Mouse (Mus musculus): Measurements from ENCODE around the gene Dzip3.

Dzip3 gene

DNA sequence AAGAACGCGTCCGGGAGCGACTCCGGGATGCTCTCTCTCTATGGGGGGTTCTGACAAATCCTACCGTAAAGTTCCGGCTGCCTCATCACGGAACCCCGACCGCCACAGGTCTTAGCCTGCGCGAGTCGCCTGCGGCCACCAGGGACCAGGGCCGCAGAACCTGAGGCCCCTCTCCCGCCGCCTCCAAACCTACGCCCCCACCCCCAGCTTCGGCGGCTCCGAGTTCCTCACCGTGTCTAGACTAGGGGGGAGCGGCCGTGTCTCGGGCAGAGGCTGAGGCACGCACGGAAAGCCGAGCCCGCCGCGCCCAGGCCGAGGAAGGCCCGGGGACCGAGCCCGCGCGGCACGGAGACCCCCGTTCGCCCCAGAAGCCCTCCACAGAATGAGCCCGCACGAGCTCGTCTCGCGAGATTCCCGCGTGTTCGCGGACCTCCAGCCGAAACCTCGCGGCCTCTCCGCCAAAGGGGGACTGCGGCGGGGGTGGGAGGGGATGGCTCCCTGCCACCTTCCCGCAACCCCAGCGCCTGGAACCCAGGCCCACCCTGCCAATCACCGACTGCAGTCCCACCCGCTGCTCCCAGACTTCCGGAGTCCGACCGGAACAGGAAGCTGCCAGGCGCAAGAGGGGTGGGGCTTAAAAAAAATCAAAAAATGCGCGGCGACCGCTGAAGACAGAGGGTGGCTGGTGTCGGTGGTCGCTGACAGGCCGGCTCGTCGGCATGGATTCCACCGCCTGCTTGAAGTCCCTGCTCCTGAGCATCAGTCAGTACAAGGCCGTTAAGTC is at the start of gene Dzip3, which contains the start of gene Cip2a:
Gene Dzip3 (minus strand): TSS at position 607 of the 784 bp plus-strand sequence.
Gene Cip2a (plus strand): TSS at position 627 of the 784 bp plus-strand sequence.
- peak; percentile 94 for DNase-seq (ENCODE audit: low spot score)

DNA sequence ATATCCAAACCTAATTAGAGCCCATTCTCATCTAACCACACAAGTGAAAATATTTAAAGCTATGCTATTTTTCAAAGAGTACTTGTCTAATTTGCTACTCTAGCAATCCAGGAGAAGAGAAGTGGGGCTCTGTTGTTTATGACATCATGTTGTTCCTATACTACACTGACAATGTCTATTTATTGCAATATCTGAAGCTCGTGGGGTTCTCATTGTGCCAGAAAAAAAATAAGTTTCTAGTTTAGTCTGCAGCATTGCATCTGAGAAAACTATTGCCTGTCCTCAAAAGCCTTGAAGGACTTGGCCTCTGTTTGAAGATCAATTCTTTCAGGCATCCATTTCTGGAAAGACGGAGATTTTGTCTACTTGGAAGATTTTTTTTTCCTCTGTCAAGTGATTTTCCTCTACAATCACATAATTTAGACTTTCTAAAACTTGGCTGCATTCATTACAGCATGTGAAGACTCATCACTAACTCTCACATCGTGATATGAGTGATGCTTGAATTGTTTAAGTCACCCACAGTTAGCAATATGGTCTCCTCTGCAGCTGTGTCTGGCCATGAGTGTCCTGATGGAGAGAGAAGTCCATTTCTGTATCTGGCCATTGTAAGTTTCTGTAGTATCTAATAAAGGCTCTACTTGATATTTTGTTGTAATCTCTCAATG is 46.7 kb upstream of the Dzip3 start:
- no peak for DNase-seq (ENCODE audit: low spot score)

DNA sequence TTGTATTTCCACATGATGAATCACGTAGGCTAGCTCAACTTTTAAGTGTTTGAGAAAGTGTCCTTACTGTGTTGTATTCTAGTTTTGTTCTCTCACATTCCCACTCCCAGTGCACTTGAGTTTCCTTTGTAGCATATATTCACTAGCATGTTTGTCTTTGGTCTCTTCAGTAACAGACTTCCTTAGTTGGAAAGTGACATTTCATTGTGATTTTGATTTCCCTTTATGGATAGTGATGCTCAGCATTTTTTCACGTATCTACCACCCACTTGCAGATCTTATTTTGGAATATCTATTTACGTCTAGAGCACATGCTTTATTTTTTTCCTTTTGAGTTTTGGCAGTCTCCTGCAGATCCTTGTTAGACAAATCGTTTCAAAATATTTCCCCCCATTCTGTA is 43.8 kb upstream of the Dzip3 start:
- no peak for DNase-seq (ENCODE audit: low spot score)

DNA sequence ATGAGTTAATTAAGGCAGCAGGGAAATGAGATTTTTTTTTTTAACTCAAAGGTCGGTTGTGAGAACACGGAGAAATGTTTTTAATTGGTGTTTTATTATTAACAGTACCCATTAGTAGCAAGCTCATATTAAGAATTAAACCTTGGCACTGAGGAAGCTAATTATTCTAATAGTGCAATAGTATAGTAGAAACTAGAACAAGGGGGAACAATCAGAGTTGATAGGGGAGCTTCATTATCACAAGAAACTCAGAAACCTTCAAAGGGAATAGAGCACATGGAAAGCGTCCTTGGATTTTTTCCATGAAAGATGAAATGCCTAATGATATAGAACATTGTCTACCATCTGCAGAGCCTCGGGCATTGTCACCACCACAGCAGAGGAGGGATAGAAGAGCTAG is 41.9 kb upstream of the Dzip3 start:
- DNase-seq (ENCODE audit: low spot score) = no peak

DNA sequence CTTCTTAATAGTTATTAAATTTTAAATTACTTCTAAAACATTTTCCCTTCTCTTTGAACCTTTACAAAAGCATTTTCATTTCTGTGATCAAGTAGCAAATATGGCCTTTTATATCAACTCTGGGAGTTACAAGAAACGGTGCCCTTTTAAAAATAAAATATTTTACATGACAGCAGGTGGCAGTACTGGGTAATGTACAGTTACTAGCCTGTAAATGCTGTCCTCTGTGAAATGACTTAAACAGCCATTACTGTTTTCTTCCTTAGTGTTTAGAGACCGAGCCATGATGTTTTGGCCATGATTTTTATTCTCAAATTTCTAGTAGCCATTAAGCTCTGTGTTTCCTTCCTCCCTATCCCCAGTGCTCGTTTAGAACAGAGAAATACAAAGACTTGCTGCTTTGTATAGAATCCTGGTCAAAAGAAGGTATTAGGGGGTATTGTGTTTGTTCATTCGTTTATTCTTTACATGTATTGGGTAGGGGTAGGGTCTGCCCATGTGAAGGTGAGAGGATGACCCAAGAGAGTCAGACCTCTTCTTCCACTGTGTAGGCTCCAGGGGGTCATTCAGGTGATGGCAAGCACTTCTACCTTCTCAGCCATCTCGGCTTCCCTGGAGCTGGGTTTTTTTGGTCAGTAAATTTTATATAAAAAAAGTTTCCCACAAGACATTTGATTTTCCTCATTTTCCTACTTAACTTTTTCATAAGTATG is 22.8 kb upstream of the Dzip3 start:
- DNase-seq (ENCODE audit: low spot score) = no peak

DNA sequence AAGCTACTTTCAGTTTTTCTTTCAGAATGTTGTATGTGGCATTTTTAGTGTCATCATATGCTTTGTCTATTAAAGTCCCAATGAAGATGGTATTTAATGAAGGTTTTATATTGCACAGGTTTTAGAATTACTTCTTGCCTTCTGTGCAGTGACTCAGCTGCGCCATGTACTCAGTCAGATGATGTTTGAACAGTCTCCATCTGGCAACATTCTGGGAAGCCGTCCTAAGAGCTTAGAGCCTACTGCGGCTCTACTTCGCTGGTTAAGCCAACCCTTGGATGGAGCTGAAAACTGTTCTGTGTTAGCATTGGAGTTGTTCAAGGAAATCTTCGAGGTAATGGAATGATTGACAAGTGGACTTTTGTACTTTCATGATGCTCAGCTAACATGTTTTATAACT is 10.2 kb upstream of the Dzip3 start:
- DNase-seq (ENCODE audit: low spot score) = no peak

DNA sequence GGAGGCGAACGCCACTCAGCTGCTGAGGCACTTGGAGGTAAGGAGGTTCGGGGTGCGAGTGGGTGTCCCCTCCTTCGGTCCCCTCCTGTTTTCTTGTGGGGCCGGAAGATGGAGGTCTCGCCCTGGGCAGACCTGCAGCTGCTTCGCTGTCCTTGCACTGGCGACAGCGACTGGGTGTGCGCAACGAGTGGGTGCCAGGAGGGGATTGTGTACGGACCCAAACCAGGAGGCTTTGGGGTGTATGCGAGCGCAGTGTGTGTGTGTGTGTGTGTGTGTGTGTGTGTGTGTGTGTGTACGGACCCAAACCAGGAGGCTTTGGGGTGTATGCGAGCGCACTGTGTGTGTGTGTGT is 353 bp upstream of the Dzip3 start:
- DNase-seq (ENCODE audit: low spot score) = no peak

DNA sequence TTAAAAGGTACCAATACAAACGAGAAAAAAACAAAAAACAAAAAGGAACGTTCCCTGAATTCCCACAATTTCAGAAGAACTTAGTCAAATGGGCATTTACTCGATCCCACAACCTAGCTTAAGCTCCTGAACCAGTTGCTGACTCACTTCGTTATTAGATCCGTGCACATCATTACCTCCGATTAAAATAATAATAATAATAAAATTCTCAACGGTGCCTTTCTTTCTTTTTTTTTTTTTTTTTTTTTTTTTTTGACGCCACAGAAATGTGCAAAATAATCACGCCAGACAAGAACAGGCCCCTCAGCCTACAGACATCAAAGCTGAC is 770 bp downstream of the Dzip3 start:
- DNase-seq (ENCODE audit: low spot score) = no peak

DNA sequence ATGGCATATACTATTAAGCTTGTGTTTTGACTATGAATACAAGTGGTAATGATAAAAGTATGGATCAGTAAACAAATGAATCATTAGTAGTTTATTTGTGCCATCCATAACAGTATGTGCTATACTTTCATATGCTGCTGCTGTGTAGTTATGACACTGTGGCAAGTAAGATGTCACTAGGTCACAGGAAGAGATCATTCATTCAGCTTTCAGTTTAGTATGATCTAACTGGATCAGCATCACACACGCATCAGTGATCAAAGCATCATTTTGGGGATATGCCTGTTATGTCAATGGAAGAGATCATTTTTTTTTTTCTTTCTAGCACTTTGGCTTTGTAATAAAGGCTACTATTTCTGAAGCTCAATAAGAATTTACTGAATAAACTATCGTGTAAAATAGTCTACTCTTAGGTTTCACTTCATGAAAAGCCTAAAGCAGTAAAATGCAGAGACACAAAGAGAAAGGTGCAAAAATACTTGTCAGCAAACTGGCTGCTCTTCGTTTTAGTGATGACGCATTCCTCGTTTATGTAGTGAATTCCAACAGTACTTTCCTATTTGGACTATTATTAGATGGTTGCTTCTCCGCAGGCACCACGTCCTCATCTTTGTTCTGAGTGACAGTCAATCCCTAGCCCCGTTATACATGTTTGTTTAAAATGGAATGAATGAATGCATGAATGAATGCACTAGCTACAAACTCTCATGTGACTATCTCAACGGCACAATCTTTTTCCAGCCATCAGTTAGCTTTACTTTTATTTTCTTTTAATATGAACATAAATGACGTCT is 1.3 kb downstream of the Dzip3 start:
- DNase-seq (ENCODE audit: low spot score) = no peak

DNA sequence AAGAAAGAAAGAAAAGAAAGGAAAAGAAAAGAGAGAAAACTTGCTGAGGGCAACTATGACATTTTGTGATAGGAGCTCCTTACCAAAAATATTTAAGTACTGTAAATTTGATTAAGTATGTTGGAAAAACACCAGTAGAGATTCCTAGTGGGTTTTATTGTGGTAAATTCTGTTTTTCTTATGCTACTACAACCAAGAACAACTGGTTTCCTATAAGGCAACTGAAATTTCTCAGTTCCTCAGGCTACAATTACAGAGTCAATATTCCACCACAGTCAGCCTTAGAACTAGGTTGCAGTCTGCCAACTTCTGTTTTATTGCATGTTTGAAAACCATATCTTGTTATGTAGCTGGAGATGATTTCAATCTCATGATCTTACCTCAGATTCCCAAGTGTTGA is 4.3 kb downstream of the Dzip3 start:
- no peak for DNase-seq (ENCODE audit: low spot score)

DNA sequence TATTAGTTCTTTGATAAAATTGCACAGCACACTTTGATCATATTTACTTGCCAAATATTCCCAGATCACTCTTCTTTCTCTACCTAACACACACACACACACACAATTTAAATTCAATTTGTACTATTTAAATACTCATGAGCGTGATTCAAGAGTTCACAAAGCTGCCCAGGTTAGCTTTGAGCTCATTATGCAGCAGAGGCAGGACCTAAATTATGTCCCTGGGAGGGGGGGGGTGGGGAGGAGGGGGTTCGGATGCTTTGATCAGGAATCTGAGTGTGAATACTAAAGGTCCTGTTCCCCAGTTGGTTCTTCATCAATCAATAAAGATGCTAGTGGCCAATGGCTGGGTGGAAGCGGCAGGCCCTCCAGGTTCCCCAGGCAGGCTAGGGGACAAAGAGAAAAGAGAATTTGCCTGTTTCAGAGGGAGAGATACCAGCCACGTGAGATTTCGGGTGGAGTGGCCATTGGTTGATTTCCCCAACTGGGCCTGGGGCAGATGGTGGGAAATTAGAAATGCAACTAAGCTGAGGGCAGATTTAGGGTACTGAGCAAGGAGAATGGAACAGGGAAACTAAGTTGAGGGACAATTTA is 8.8 kb downstream of the Dzip3 start:
- DNase-seq (ENCODE audit: low spot score) = no peak

DNA sequence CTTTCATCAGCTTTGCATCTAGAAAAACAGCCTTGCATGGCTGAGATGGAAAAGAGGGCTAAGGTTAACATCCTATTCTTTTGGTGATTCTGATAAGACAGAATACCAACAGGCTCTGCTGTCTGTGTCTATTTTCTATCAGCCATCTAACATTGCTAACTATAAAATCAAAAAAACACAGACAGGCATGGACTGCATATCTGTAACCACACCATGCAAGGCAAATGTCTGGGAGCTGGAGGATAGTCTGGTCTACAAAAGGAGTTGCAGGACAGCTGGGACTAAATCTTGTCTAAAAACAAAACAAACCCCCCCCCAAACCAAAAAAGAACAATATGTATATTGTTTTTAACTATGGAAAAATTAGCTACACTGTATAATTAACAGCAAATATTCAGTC is 14.0 kb downstream of the Dzip3 start:
- no peak for DNase-seq (ENCODE audit: low spot score)

DNA sequence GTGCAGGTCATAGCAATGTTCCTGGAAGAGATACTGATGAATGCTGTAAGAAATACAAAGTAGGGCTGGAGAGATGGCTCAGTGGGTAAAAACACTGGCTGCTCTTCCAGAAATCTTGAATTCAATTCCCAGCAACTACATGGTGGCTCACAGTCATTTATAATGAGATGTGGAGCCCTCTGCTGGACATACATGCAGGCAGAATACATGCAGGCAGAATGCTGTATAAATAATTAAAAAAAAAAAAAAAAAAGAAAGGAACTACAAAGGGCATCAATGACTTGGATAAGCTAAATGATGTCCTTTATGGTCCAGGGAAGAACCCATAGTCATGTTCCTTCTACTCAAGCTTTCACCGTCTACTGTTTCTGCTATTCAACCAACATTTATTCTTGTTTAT is 20.4 kb downstream of the Dzip3 start:
- DNase-seq (ENCODE audit: low spot score) = no peak

DNA sequence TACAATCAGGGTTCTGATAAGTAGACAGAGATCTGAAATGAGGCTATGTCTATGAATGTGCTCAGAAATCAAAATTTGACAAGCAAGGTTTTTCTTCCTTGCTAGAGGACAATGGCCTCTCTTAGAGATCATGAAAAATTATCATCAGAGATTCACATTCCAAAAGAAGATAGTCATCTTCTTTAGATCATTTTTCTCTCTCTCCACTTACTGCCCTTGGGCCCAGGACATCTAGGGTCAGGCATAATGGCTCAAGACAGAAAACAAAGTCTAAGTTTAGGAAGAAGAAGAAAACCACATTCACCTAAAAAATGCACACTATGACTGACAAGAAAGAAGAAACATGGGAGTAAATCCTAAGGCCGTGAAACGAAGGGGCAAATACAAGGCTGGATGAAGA is 21.0 kb downstream of the Dzip3 start:
- no peak for DNase-seq (ENCODE audit: low spot score)

DNA sequence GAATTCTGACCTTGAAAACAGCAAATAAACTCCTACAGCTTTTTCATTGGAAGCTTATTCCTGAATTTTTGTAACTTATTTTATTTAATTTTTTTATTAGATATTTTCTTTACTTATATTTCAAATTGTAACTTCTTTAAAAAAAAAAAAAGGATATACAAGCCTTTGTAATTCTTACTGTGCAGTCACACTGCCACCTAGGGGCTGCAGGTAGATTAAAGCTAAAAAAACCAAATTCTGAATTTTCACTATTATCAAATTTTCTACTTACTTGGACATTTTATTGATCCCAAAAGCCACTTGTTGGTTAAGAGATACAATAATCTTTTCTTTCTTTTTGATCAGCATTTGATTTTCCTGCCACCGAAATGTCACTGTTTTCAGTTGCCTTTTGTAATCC is 52.2 kb downstream of the Dzip3 start:
- DNase-seq (ENCODE audit: low spot score) = no peak

DNA sequence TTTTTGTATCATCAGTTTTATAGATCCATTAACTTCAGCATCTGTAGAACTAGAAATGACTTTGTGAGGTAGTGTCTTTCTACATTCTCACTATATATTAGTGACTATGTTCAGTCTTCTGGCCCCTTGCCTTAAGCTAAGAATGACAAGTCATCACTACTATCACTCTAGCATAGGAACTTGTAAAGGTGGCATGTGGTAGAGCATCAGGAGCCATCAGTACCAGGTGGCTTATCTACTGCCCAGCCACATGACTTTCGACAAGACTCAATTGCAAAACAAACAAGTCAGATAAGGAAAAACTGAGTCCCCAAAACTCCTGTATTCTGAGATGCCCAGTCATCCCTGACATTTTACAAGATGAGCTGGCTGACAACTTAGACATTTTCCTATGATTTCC is 70.2 kb downstream of the Dzip3 start:
- DNase-seq (ENCODE audit: low spot score) = no peak

DNA sequence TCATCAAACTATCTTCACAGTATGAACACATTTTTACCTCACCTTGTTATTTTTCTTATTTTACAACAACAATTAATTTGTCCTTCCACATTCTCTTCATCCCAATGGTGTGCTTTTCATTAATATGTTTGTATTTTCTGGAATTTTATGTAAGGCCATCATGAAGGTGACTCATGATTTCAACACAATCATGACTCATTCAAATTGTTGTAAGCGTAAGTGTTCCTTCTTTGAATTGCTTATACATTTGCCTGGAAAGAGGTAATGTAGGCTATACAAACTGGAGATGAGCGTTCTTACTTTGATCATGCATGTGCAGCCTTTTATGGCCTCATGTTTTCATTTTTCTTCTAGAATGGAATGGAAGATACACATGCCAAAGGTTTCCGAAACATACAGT is 80.8 kb downstream of the Dzip3 start:
- no peak for DNase-seq (ENCODE audit: low spot score)

DNA sequence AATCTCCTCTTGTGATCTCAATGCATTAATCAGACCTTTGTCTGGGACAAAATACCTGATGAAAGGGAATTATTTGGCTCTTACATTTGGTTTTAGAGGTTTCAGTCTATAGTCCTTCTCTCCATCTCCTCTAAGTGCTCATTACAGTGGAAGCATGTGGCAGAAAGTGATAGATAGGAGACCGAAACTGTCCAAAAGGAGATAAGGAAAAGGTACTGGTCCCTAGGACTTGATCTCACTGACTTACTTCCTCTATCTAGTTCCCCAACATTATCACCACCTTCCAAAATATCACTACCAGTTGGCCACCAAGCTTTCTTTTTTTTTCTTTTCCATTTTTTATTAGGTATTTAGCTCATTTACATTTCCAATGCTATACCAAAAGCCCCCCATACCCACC is 82.8 kb downstream of the Dzip3 start:
- DNase-seq (ENCODE audit: low spot score) = no peak

DNA sequence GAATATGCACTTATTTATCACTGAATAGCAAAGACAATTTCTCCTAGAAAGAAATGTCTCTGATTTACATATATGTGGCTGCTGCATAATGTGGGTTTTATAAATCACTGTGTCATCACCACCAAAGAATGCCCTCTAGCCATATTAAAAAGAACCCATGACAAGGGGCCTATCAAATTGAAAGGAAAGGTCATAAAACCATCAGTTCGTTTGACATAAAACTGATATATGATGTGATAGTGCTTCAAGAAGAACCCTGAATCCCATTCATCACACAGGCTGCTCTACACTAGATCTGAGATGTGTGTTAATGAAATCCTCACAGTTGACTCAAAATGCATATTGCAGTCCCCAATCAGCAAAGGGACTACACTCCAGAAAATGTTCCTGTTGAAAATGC is 94.1 kb downstream of the Dzip3 start:
- no peak for DNase-seq (ENCODE audit: low spot score)

DNA sequence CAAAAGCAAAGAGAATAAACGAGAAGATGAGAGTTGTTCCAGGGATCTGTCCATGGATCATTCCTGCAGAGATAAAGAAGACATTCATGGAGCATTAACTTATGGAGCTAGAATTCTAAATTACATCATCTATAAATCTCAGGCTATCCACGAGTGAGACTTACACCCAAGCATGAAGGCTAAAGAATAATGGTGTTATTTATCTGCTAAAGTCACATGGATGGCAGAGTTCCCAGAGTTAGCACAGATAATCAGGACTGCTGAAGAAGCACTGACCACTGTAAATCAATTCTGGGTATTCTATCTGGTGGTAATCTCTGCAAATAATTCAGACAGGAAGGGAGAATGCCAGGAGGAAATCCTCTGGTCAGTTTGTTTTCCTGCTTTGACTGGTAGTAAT is 103.2 kb downstream of the Dzip3 start:
- DNase-seq (ENCODE audit: low spot score) = no peak
